Mouse (Mus musculus): ENCODE data around the gene Bet1l. TPM values are rescaled to one million over a fixed set of nuclear protein-coding genes. Genes with fewer than 3 reads are reported as not detected.
A peak's percentile ranks its signal among the peaks of the same experiment; 100 is the strongest.

The Bet1l gene
- polyA plus RNA-seq, 1 experiment from 2014 or later, result 47.5 TPM

DNA sequence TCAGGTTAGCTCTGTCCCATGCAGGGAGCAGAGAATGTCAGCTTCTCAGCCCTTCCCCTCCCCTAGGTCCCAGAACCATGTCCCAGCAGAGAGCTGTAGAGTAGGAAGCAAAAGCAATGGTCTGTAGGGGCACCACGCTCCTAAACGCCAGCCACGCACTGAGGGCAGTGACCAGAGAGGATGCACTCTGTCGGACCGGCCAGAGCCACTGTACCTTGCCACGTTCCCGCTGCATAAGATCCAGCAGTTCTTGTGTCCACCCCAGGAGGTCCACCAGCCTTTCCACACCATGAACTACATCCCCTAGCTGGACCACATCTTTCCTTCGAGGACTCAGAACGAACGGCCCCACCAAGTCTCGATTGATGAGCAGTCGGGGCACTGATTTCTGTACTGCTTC lies 7.4 kb upstream of the Bet1l start:
- no peaks in the 10 kb centered on the region for H3K27me3 ChIP-seq (replicated peaks; ENCODE audit: control insufficient read depth, insufficient read depth, low read length)
- ATAC-seq, result no peak; the same call in 1 of the 2 replicates
- H3K9me3 ChIP-seq (ENCODE audit: control insufficient read depth, low read length), result no peaks in the 10 kb centered on the region
- H3K4me1 ChIP-seq (ENCODE audit: control insufficient read depth, insufficient read depth, low read depth, low read length), result no peaks in the 10 kb centered on the region
- H3K4me3 ChIP-seq (ENCODE audit: low read length), result no peak overlapping the region
- 88% methylated on average over 12 of the region's 12 CpGs for WGBS
- H3K4me2 ChIP-seq (ENCODE audit: low read length), result no peak overlapping the region
- H3K9ac ChIP-seq (ENCODE audit: low read depth, low read length), result no peak overlapping the region; the same call in 1 of the 2 replicates
- no peak overlapping the region for H3K27ac ChIP-seq (ENCODE audit: low read depth, low read length)
- H3K36me3 ChIP-seq (ENCODE audit: control insufficient read depth, insufficient read depth, low read length), result peaks cover 40% of the 10 kb centered on the region

DNA sequence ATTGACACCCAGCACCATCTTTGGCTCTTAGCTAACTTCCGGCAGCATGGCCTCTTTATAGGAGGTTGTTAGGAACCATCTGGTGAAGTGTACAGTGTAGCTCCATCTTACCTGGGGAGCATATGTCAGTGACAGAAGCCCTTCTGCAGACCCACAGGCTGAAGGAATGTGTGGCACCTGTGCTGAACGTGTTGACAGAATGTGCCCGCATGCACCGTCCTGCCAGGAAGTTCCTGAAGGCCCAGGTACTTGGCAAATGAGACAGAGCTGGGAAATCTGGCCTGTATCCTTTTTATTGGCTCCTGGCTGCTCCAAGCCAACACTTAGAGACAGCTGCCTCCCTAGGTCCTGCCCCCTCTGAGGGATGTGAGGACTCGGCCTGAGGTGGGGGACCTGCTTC lies 3.4 kb upstream of the Bet1l start:
- Histone ChIP-seq H3K27ac (ENCODE audit: low read depth, low read length) (no peak overlapping the region), H3K36me3 (ENCODE audit: control insufficient read depth, insufficient read depth, low read length) (peaks cover 39% of the 10 kb centered on the region), H3K4me3 (ENCODE audit: low read length) (no peak overlapping the region), H3K9ac (ENCODE audit: low read depth, low read length) (no peak overlapping the region; the same call in 1 of the 2 replicates), H3K9me3 (ENCODE audit: control insufficient read depth, low read length) (no peaks in the 10 kb centered on the region), H3K27me3 (replicated peaks; ENCODE audit: control insufficient read depth, insufficient read depth, low read length) (no peaks in the 10 kb centered on the region), H3K4me2 (ENCODE audit: low read length) (no peak overlapping the region), H3K4me1 (ENCODE audit: control insufficient read depth, insufficient read depth, low read depth, low read length) (peaks cover 20% of the 10 kb centered on the region)
- 82% methylated on average over 5 of the region's 5 CpGs for WGBS
- no peak for ATAC-seq

DNA sequence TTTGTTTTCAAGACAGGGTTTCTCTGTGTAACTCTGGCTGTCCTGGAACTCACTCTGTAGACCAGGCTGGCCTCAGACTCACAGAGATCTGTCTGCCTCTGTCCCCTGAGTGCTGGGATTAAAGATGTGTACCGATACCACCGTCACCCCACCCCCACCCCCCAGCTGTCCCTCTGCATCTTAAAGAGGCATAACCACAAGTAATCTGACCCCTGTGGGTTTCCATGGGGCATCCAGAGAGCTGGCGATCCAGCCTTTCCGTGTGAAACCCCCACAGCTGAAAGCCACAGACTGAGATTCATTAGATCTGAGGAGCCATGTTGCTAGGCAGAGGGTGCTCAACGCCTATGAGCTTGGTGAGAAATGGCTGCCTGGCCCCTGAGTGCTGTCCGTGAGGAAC lies 2.6 kb upstream of the Bet1l start:
- Histone ChIP-seq H3K9ac (ENCODE audit: low read depth, low read length) (no peak overlapping the region), H3K27me3 (replicated peaks; ENCODE audit: control insufficient read depth, insufficient read depth, low read length) (no peaks in the 10 kb centered on the region), H3K4me3 (ENCODE audit: low read length) (no peak overlapping the region), H3K27ac (ENCODE audit: low read depth, low read length) (no peak overlapping the region), H3K4me1 (ENCODE audit: control insufficient read depth, insufficient read depth, low read depth, low read length) (peaks cover 27% of the 10 kb centered on the region), H3K4me2 (ENCODE audit: low read length) (no peak overlapping the region), H3K9me3 (ENCODE audit: control insufficient read depth, low read length) (no peaks in the 10 kb centered on the region), H3K36me3 (ENCODE audit: control insufficient read depth, insufficient read depth, low read length) (peaks cover 39% of the 10 kb centered on the region)
- WGBS, result 71% methylated on average over 6 of the region's 6 CpGs
- ATAC-seq, result no peak

DNA sequence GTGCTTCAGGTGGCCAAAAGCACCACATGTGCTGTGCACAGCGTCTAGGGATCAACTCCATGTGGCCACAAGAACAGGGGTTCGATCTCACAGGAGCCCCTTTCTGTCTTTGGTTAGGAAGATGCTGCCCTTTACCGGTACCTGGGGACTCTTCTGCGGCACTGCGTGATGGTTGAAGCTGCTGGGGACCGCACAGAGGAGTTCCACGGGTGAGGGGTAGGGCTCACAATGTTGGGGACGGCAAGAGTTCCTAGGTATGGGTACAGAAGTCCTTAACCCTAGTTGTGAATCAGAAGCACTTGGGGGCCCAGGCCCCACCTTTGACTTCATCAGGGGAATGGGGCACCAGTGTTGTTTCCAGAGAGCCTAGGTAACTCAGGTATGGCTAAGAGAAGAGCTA lies 1.4 kb upstream of the Bet1l start:
- no peaks in the 10 kb centered on the region for H3K27me3 ChIP-seq (replicated peaks; ENCODE audit: control insufficient read depth, insufficient read depth, low read length)
- peaks cover 33% of the 10 kb centered on the region for H3K36me3 ChIP-seq (ENCODE audit: control insufficient read depth, insufficient read depth, low read length)
- 99% methylated on average over 8 of the region's 8 CpGs for WGBS
- H3K9ac ChIP-seq (ENCODE audit: low read depth, low read length), result peak overlapping the region; percentile 91; the same call in 1 of the 2 replicates
- no peak overlapping the region; the same call in 1 of the 2 replicates for H3K4me3 ChIP-seq (ENCODE audit: low read length)
- H3K4me2 ChIP-seq (ENCODE audit: low read length), result peak overlapping the region; percentile 97
- no peak overlapping the region for H3K27ac ChIP-seq (ENCODE audit: low read depth, low read length)
- peaks cover 29% of the 10 kb centered on the region for H3K4me1 ChIP-seq (ENCODE audit: control insufficient read depth, insufficient read depth, low read depth, low read length)
- no peak for ATAC-seq
- H3K9me3 ChIP-seq (ENCODE audit: control insufficient read depth, low read length), result no peaks in the 10 kb centered on the region

DNA sequence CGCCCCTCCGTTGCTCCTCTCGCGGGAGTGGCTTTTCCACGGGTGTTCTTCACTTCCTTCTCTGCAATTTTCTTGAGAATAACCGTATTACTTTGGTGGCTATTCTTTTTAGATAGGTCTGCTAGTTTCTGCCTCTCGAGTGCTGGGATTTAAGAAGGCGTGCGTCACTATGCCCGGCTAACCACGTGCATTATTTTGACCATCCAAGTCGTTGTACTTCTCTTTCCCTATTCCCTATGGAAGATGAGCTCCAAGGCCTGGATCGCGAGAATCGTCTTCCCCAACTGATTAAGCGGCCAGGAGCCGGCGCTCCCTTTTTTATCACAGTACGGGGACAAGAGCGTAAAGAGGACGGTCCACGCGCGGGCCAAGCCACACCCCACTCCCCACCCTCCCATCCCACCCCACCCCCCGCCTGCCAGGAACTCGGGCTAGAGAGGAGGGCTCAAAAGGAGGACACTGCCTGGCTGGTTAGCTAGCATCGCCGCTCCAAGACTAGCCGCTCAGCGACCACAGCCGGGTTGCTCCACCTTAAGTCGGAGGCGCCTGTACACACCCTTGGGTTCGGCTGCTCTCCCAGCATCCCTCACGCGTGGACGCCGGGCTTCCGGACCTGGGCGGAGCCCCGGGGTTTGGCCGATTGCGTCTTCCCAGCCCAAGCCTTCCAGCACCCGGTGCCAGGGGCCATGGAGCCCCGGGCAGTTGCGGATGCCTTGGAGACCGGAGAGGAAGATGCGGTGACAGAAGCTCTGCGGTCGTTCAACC lies 410 bp downstream of the Bet1l start, which contains the start of gene Ric8a:
Gene Ric8a, plus strand, starts transcription at position 173 of the 765 bp plus-strand sequence.
- under 1% methylated on average over 50 of the region's 50 CpGs for WGBS

DNA sequence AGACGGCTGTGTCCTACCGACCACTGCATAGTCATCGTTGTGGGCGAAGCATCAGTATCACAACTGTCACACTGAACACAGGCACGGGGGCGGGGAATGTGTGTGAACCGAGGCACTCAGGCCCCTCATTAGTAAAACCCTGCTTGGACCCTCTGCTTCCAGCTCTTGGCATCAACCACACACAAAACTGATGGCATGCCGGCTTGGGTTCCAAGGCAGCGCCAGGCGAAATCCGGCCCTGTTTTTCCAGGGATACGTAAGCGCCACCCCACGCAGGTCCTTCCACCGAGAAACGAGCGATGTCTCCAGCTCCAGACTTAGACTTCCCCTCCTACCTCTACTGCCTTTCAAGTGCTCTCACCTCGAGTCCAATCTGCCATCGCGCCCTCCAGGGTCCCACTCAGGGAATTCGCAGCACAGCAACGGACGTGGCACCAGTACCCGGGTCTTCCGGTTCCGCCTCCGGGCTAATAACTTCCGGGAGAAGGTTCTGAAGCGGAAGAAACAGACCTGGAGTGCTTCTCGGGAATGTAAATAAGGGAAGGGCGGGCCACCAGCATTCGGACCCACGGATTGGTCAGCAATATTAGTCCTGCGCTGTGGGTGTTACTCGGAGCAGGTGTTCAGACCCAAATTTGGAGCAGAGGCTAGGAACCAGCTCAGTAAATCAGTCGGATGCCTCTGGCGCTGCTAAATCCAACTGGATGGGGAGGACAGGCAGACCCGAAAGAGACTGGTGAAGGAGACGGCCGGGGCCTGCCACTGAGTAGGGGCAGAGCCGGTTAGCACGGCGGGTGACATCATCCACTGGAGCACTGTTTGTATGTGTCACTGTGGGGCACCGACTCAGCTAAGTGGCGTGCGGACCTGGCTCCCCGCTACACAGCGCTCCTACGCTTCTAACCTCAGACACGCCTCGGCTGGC lies 1.3 kb downstream of the Bet1l start, which contains the start of gene Gm45785:
Gene Gm45785, minus strand, starts transcription at position 472 of the 925 bp plus-strand sequence.
- peaks cover 29% of the 10 kb centered on the region for H3K4me1 ChIP-seq (ENCODE audit: control insufficient read depth, insufficient read depth, low read depth, low read length)
- ATAC-seq, result peak; percentile 83
- H3K4me2 ChIP-seq (ENCODE audit: low read length), result peak within 1 kb of the TSS; percentile 97
- H3K9me3 ChIP-seq (ENCODE audit: control insufficient read depth, low read length), result no peaks in the 10 kb centered on the region
- H3K27me3 ChIP-seq (replicated peaks; ENCODE audit: control insufficient read depth, insufficient read depth, low read length), result no peaks in the 10 kb centered on the region
- H3K4me3 ChIP-seq (ENCODE audit: low read length), result peak within 1 kb of the TSS; percentile 89
- H3K36me3 ChIP-seq (ENCODE audit: control insufficient read depth, insufficient read depth, low read length), result peaks cover 30% of the 10 kb centered on the region
- WGBS, result 2% methylated on average over 51 of the region's 51 CpGs
- peak within 1 kb of the TSS; percentile 95 for H3K27ac ChIP-seq (ENCODE audit: low read depth, low read length)
- peak within 1 kb of the TSS; percentile 91 for H3K9ac ChIP-seq (ENCODE audit: low read depth, low read length)

More for the DNA sequence above, 410 bp downstream of the Bet1l start, which contains the start of gene Ric8a:
- no peaks in the 10 kb centered on the region for H3K9me3 ChIP-seq (ENCODE audit: control insufficient read depth, low read length)
- H3K27me3 ChIP-seq (replicated peaks; ENCODE audit: control insufficient read depth, insufficient read depth, low read length), result no peaks in the 10 kb centered on the region
- H3K9ac ChIP-seq (ENCODE audit: low read depth, low read length), result peak within 1 kb of the TSS; percentile 91
- H3K36me3 ChIP-seq (ENCODE audit: control insufficient read depth, insufficient read depth, low read length), result peaks cover 33% of the 10 kb centered on the region
- peak; percentile 84 for ATAC-seq
- H3K4me1 ChIP-seq (ENCODE audit: control insufficient read depth, insufficient read depth, low read depth, low read length), result peaks cover 29% of the 10 kb centered on the region
- peak within 1 kb of the TSS; percentile 97 for H3K4me2 ChIP-seq (ENCODE audit: low read length)
- peak within 1 kb of the TSS; percentile 95 for H3K27ac ChIP-seq (ENCODE audit: low read depth, low read length)
- peak within 1 kb of the TSS; percentile 89 for H3K4me3 ChIP-seq (ENCODE audit: low read length)

DNA sequence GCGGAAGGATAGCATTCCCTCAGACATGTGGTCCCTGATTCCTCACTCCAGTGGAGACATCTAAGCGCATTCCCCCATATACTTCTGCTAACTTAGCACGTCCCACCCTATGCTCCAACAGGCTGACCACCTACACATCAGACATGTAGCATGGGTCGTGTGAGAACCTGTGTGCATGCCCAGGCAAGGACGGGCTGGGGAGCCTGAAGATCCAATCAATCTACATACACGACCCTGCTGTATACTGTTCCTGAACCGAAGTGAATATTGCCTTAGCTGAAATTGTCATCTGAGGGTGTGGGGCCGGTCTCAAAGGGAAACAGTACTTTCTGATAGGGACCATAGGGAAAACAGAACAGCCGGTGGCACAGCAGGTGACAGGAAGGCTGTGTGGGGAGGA lies 2.2 kb downstream of the Bet1l start:
- H3K27ac ChIP-seq (ENCODE audit: low read depth, low read length), result no peak overlapping the region
- peak overlapping the region; percentile 97 for H3K4me2 ChIP-seq (ENCODE audit: low read length)
- 82% methylated on average over 9 of the region's 9 CpGs for WGBS
- no peak for ATAC-seq
- no peaks in the 10 kb centered on the region for H3K9me3 ChIP-seq (ENCODE audit: control insufficient read depth, low read length)
- H3K4me1 ChIP-seq (ENCODE audit: control insufficient read depth, insufficient read depth, low read depth, low read length), result peaks cover 29% of the 10 kb centered on the region
- H3K36me3 ChIP-seq (ENCODE audit: control insufficient read depth, insufficient read depth, low read length), result peaks cover 23% of the 10 kb centered on the region
- peak overlapping the region; percentile 89 for H3K4me3 ChIP-seq (ENCODE audit: low read length)
- peak overlapping the region; percentile 91; the same call in 1 of the 2 replicates for H3K9ac ChIP-seq (ENCODE audit: low read depth, low read length)
- no peaks in the 10 kb centered on the region for H3K27me3 ChIP-seq (replicated peaks; ENCODE audit: control insufficient read depth, insufficient read depth, low read length)

DNA sequence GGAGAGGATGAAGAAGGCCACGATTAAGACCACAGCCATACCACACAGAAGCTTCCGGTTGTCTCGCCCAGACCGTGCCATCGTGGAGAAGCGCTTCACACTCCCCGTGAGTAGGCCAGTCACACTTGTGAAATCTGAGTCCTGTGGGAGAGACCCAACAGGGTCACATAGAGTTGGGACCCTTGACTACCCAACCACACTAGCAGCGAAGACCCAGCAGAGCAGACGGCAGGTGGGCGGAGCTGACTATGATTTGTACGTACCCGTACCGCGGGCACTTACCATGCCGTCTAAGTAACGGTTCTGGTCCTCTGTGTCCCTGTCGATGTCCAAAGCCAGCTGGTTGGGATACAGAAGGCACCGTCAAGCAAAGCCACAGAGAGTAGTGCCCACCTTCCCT lies 2.9 kb downstream of the Bet1l start:
- Histone ChIP-seq H3K9ac (ENCODE audit: low read depth, low read length) (no peak overlapping the region), H3K4me3 (ENCODE audit: low read length) (no peak overlapping the region), H3K4me1 (ENCODE audit: control insufficient read depth, insufficient read depth, low read depth, low read length) (peaks cover 27% of the 10 kb centered on the region), H3K9me3 (ENCODE audit: control insufficient read depth, low read length) (no peaks in the 10 kb centered on the region), H3K36me3 (ENCODE audit: control insufficient read depth, insufficient read depth, low read length) (peaks cover 20% of the 10 kb centered on the region), H3K27me3 (replicated peaks; ENCODE audit: control insufficient read depth, insufficient read depth, low read length) (no peaks in the 10 kb centered on the region), H3K27ac (ENCODE audit: low read depth, low read length) (no peak overlapping the region), H3K4me2 (ENCODE audit: low read length) (no peak overlapping the region)
- ATAC-seq, result no peak
- WGBS, result 95% methylated on average over 18 of the region's 18 CpGs

DNA sequence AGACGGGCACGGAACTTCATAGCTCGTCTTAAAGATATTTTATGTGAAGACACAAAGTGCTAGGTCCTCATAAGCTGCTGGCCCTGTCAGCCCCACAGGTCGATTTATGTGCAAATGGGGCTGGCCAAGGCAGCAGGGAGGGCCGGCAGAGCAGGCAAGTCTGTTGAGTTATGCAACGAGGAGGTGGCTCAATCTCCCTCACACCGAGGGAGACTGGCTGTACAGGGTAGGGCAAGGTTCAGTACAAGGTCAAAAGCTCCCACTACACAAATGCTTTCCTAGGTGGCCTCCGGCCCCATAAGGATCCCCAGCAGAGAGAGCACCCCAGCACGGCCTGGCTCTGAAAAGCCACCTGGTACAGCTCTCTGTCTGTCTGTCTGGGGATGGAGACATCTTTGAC lies 4.0 kb downstream of the Bet1l start:
- no peak overlapping the region for H3K9ac ChIP-seq (ENCODE audit: low read depth, low read length)
- no peak overlapping the region for H3K4me2 ChIP-seq (ENCODE audit: low read length)
- H3K27me3 ChIP-seq (replicated peaks; ENCODE audit: control insufficient read depth, insufficient read depth, low read length), result no peaks in the 10 kb centered on the region
- H3K27ac ChIP-seq (ENCODE audit: low read depth, low read length), result no peak overlapping the region
- 87% methylated on average over 9 of the region's 9 CpGs for WGBS
- H3K4me3 ChIP-seq (ENCODE audit: low read length), result no peak overlapping the region
- H3K4me1 ChIP-seq (ENCODE audit: control insufficient read depth, insufficient read depth, low read depth, low read length), result peaks cover 16% of the 10 kb centered on the region
- peaks cover 18% of the 10 kb centered on the region for H3K36me3 ChIP-seq (ENCODE audit: control insufficient read depth, insufficient read depth, low read length)
- ATAC-seq, result no peak
- no peaks in the 10 kb centered on the region for H3K9me3 ChIP-seq (ENCODE audit: control insufficient read depth, low read length)
